Mouse (Mus musculus) cerebellum, adult 2 months (tissue): Measurements from ENCODE around the gene Manba. TPM values are rescaled to one million over a fixed set of nuclear protein-coding genes. Genes with fewer than 3 reads are reported as not detected.

ENCODE experiments used
- DNase-seq, 2 experiments: peaks; one replicate each; pipeline ENCODE4 v3.0.0; 2021
- H3K27ac ChIP-seq: fragments of 200-500 bp; 2 replicates; pipeline ENCODE4 v1.5.1; 2012; ENCODE audit warnings: low read length, control low read depth, inconsistent platforms; ENCODE audit not compliant: insufficient read depth
- H3K27me3 ChIP-seq: fragments of 200-500 bp; 2 replicates; pipeline ENCODE4 v1.6.1; 2012; ENCODE audit warnings: inconsistent platforms, mild to moderate bottlenecking, low read length, moderate library complexity; ENCODE audit not compliant: control insufficient read depth, insufficient read depth
- H3K4me1 ChIP-seq: fragments of 200-500 bp; 2 replicates; pipeline ENCODE4 v1.6.1; 2011; ENCODE audit warnings: low read length; ENCODE audit not compliant: control insufficient read depth, insufficient read depth
- H3K4me3 ChIP-seq: fragments of 200-500 bp; replicated peaks from 2 replicates; pipeline ENCODE3; 2011; ENCODE audit warnings: mild to moderate bottlenecking, low read depth, low read length, control low read depth; ENCODE audit not compliant: insufficient read depth
- CTCF ChIP-seq: fragments of 200-500 bp; IDR thresholded peaks from 2 replicates; pipeline ENCODE4 v1.5.1; 2011; ENCODE audit warnings: low read depth, mild to moderate bottlenecking, control low read depth, low read length, moderate library complexity, borderline replicate concordance; ENCODE audit not compliant: insufficient read depth
- POLR2A ChIP-seq: fragments of 200-500 bp; IDR thresholded peaks from 2 replicates; pipeline ENCODE4 v1.6.1; 2011; ENCODE audit warnings: low read length, control low read depth, borderline replicate concordance; ENCODE audit not compliant: insufficient read depth
- whole genome bisulfite sequencing: fragments of 180-500 bp; shearing (Covaris S2); methylation state at CpG from one replicate; pipeline ENCODE4 v1.1.7; 2018; 5-methylcytosine and 5-hydroxymethylcytosine counted together
- polyA plus RNA-seq: library from polyadenylated mRNA; depleted of rRNA; stranded (reverse); fragments of >200 nt; gene quantifications from 2 replicates; pipeline ENCODE4 v1.2.3, GENCODE M21; 2012

The Manba gene
- polyA plus RNA-seq, 1 experiment: 8.8 TPM

DNA sequence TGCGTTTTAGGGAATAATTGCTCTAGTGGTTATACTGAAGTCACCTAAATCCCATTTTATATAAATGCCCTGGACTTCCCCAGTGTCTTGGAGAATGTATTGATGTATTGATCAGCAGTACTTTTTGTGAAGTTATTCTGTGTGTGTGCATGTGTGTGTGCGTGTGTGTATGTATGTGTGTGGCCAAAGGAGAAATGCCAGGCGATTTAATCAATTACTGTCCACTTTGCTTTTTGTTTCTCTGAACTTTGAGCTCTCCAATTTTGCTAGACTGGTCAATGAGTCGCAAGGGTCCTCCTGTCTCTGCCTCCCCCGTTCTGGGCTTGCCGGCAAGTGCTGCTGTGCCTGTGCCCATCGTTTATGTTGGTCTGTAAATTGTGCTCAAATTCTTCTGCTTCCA, 22.1 kb downstream of the Manba start:
- 96% methylated on average over 7 of the region's 7 CpGs for WGBS
- no peak for DNase-seq
- H3K4me1 ChIP-seq: 0 out of 2 replicates have a peak, but pooled peaks cover 4% of the 10 kb centered on the region
- H3K4me3 ChIP-seq: no peak overlapping the region
- TF ChIP-seq POLR2A (no peak), CTCF (no peak)
- no peak overlapping the region for H3K27ac ChIP-seq
- no peaks in the 10 kb centered on the region for H3K27me3 ChIP-seq

DNA sequence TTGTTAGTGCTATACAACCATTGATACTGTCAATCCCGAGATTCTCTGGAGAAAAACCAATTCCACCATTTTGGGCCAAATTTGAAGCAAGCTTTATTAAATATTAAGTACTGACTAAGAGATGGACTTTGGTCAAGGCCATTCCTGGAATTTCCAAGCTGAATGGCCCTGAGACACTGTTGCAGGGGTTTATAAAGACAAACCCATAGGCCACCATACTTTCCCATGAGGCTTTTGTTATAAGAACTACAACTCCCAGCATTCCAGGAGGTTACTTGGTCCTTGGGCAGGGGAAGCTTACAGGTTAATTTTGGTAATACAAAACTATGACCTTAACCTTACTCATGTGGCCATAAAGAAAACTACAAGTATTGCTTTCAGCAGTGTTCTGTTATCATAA, 22.8 kb downstream of the Manba start:
- H3K27ac ChIP-seq: no peak overlapping the region
- no peaks in the 10 kb centered on the region for H3K4me1 ChIP-seq
- H3K27me3 ChIP-seq: no peaks in the 10 kb centered on the region
- no peak overlapping the region for H3K4me3 ChIP-seq
- 88% methylated on average over 1 of the region's 1 CpGs for WGBS
- TF ChIP-seq CTCF: no peak
- DNase-seq: no peak

DNA sequence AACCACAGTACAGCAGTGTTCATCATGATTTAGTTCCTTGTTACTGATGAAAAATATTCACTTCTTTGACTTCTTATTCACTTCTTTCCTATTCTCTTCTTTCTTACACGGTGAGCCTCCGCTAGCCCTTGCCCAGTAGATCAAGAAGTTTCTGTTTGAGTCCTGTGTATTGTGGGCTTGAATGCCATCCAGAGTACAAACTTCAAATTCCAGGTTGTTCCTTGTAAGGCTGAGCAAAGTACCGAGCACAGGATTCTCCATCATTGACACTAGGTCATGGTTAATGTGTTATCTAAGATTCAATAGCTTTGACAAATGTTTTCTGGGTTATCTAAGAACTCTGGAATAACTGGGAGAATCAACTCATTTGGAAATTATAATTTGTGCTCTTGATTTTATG, 25.0 kb downstream of the Manba start:
- 93% methylated on average over 3 of the region's 3 CpGs for WGBS
- no peak for DNase-seq
- no peak overlapping the region for H3K4me3 ChIP-seq
- H3K27ac ChIP-seq: no peak overlapping the region
- no peak for TF ChIP-seq POLR2A
- no peak for TF ChIP-seq CTCF
- no peaks in the 10 kb centered on the region for H3K27me3 ChIP-seq
- H3K4me1 ChIP-seq: no peaks in the 10 kb centered on the region

DNA sequence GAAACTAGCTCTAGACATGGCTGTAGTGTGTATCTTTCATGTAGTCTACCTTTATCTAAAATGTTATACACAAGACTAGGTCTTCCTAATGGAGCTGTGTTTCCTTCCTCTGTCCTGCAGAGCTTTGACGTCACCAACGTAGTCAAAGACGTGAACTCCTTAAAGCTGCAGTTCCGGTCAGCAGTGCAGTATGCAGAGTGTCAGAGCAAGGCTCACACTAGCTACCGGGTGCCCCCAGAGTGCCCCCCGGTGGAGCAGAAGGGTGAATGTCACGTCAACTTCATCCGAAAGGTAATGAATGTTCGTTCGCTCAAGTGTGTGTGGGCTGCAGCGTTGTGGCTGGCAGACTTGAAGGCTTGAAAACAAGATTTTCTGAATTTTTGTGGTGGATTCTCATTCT, 26.3 kb downstream of the Manba start:
- Histone ChIP-seq H3K4me1 (no peaks in the 10 kb centered on the region; the same call in 1 of the 2 replicates), H3K27ac (no peak overlapping the region), H3K27me3 (no peaks in the 10 kb centered on the region), H3K4me3 (no peak overlapping the region)
- no peak for DNase-seq
- TF ChIP-seq CTCF: peak; percentile 5; the same call in 1 of the 2 replicates
- no peak for TF ChIP-seq POLR2A
- WGBS: 58% methylated on average over 11 of the region's 11 CpGs

DNA sequence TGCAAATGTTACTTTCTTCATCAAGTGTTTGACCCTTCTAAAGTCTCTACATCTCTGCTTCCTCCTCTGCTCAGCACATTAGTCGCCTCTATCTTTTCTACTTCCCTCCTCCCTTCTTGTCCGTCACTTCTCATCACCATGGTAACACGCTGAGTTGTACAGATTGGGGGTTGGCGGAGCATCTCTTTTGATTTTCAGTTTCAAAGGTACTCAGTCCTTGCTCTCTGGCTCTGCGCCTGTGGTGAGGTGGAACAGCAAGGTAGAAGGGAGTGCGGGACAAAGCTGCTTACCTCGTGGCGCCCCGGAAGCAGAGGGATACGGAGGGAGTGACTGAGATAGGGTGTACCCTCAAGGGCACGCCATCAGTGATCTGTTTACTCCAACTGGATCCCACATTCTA, 27.9 kb downstream of the Manba start:
- TF ChIP-seq CTCF: no peak
- peak; percentile 33 to 51 for DNase-seq
- peaks cover 5% of the 10 kb centered on the region; the same call in 1 of the 2 replicates for H3K4me1 ChIP-seq
- H3K27ac ChIP-seq: no peak overlapping the region
- no peak overlapping the region for H3K4me3 ChIP-seq
- H3K27me3 ChIP-seq: no peaks in the 10 kb centered on the region
- 49% methylated on average over 11 of the region's 11 CpGs for WGBS

DNA sequence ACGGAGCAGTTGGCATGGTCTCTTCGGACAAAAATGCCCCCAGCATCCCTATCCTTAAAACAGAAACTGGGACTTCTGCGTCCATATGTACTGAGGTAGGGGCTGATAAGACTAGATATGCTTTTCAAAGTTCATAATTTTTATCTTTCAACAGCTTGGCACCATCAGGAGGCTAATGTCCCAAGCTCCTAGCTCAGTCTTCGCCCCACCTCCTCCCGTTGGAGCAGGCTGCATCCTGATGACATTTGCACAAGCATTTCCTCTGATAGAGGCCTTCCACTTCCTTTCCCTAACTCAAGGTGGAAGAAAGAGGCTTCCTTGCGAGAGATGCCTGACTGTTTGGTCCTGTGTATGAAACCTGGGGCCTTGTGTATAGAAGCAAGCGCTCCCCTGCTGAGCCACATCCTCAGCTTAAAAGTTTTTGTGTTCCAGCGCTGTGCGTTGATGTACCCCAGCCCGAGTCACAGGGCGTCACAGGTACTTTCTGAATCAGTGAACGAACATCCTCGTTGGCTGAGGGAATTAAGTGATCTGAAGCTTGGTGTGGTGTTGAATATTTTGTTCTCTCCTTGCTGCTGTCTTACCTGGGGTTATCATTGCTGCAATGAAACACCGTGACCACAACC, 28.5 kb downstream of the Manba start:
- TF ChIP-seq POLR2A (no peak), CTCF (no peak)
- Histone ChIP-seq H3K4me3 (no peak overlapping the region), H3K27me3 (no peaks in the 10 kb centered on the region), H3K27ac (no peak overlapping the region), H3K4me1 (peaks cover 5% of the 10 kb centered on the region; the same call in 1 of the 2 replicates)
- 80% methylated on average over 14 of the region's 14 CpGs for WGBS
- no peak for DNase-seq

DNA sequence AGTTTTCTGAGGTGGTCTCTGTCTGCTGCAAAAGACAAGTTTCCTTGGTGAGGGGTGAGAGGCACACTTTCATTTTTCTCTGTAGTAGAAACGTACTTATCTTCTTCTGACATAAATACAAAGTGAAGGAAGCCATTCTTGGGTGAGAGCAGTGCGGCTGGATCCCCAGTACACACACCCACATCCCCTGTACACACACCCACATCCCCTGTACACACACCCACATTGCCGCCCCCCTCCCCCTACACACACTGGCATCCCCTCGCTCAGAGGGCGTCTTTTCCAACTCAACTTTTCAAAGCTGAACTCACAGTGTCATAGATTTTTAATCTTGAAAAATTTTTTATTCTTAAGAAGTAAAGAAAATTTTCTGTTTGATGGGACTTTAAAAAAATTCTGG, 29.8 kb downstream of the Manba start:
- H3K27me3 ChIP-seq: no peaks in the 10 kb centered on the region
- H3K27ac ChIP-seq: no peak overlapping the region
- no peak for TF ChIP-seq POLR2A
- no peak for TF ChIP-seq CTCF
- H3K4me1 ChIP-seq: peaks cover 5% of the 10 kb centered on the region; the same call in 1 of the 2 replicates
- DNase-seq: no peak
- H3K4me3 ChIP-seq: no peak overlapping the region
- 94% methylated on average over 5 of the region's 5 CpGs for WGBS

DNA sequence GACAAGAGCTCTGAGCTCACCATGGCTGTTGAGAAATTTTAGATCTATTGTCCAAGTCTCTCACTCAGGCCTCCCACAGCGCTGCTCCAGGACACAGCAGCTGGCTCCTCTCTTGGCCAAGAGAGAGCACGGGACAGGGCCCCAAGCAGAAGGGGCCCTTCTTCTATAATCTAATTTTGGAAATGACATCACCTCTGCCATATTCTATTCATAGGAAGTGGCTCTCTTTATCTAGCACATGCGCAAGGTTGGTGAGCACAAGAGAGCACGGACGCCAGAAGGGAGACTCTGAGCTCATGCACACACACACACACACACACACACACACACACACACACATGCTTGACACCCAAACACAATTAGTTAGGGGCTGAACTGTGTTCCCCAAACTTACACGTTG, 31.5 kb downstream of the Manba start:
- 0 out of 2 replicates have a peak overlapping the region, but pooled peaks have one; percentile 10 for H3K27ac ChIP-seq
- no peak overlapping the region for H3K4me3 ChIP-seq
- DNase-seq: peak; percentile 65 to 82
- peaks cover 10% of the 10 kb centered on the region; the same call in 1 of the 2 replicates for H3K4me1 ChIP-seq
- no peaks in the 10 kb centered on the region for H3K27me3 ChIP-seq
- 13% methylated on average over 6 of the region's 6 CpGs for WGBS
- TF ChIP-seq CTCF: no peak
- TF ChIP-seq POLR2A: no peak
